Mouse (Mus musculus): ENCODE data around the gene Os9. TPM values are rescaled to one million over a fixed set of nuclear protein-coding genes. Genes with fewer than 3 reads are reported as not detected.

Os9 gene
- total and polyA plus RNA-seq, 3 experiments = 42.4 to 60.4 TPM; not detected in 1

DNA sequence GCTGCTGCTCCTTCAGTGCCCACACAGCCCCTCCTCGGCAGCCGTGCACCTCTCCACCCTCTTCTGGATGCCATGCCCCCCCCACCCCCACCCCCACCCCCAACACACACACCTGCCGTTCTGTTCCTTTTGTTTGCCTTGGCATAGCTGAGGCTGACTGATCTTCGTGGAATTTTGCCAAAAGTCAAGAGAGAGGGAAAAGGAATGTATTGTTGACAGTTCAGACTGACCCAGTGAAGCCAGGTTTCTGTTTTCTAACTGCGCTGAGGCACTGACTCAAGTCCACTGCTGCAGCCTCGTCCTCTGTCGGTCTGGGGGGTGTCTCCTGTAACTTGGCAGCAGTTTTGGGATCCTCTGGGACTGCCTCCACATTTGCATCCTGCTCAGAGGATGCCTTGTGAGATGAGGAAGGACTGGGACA, 26.5 kb downstream of the Os9 start:
- no peak overlapping the region for H3K4me3 ChIP-seq (ENCODE audit: control insufficient read depth in 1 of 2, insufficient read depth in 1 of 2, low read depth in 2 of 2, low read length in 2 of 2)
- no peak overlapping the region for H3K27ac ChIP-seq (ENCODE audit: control insufficient read depth, low read depth, low read length)
- H3K79me2 ChIP-seq (ENCODE audit: control insufficient read depth, insufficient read depth, low read length, poor library complexity) = no peaks in the 10 kb centered on the region
- no peak for DNase-seq (ENCODE audit: low read depth, low spot score)
- no peak overlapping the region for H3K9ac ChIP-seq (ENCODE audit: control insufficient read depth, low read depth, low read length, poor library complexity, severe bottlenecking)
- H3K9me3 ChIP-seq (replicated peaks; ENCODE audit: insufficient read depth, low read length) = no peaks in the 10 kb centered on the region
- H3K27me3 ChIP-seq (ENCODE audit: control insufficient read depth in 1 of 2, insufficient read depth in 2 of 2, low read length in 2 of 2) = no peaks in the 10 kb centered on the region
- no peaks in the 10 kb centered on the region for H3K36me3 ChIP-seq (ENCODE audit: control insufficient read depth in 1 of 2, insufficient read depth in 2 of 2, low read length in 2 of 2)
- no peaks in the 10 kb centered on the region for H3K4me1 ChIP-seq (ENCODE audit: control insufficient read depth in 1 of 2, insufficient read depth in 2 of 2, low read length in 2 of 2)
- TF ChIP-seq MAX (IDR thresholded peaks at IDR 0.05; ENCODE audit: low read length) (no peak), SMC3 (IDR thresholded peaks at IDR 0.05; ENCODE audit: low read depth, low read length) (no peak), ZNF384 (IDR thresholded peaks at IDR 0.05; ENCODE audit: low read depth, low read length) (no peak), NELFE (IDR thresholded peaks at IDR 0.05; ENCODE audit: low read depth, low read length) (no peak)

- H3K4me1 ChIP-seq (ENCODE audit: control insufficient read depth in 1 of 2, insufficient read depth in 2 of 2, low read length in 2 of 2) = no peaks in the 10 kb centered on the region
- H3K27ac ChIP-seq (ENCODE audit: control insufficient read depth, low read depth, low read length) = no peak overlapping the region
- H3K9ac ChIP-seq (ENCODE audit: control insufficient read depth, low read depth, low read length, poor library complexity, severe bottlenecking) = no peak overlapping the region
- H3K36me3 ChIP-seq (ENCODE audit: control insufficient read depth in 1 of 2, insufficient read depth in 2 of 2, low read length in 2 of 2) = peaks cover 0 to 3% of the 10 kb centered on the region in 2 experiments; a peak in 1 of 4 replicates
- DNase-seq (ENCODE audit: low read depth, low spot score) = no peak
- H3K4me3 ChIP-seq (ENCODE audit: control insufficient read depth in 1 of 2, insufficient read depth in 1 of 2, low read depth in 2 of 2, low read length in 2 of 2) = no peak overlapping the region
- H3K79me2 ChIP-seq (ENCODE audit: control insufficient read depth, insufficient read depth, low read length, poor library complexity) = no peaks in the 10 kb centered on the region
- H3K27me3 ChIP-seq (ENCODE audit: control insufficient read depth in 1 of 2, insufficient read depth in 2 of 2, low read length in 2 of 2) = no peaks in the 10 kb centered on the region
- TF ChIP-seq ZC3H11A (IDR thresholded peaks at IDR 0.05; ENCODE audit: low read depth, low read length) (no peak), USF2 (IDR thresholded peaks at IDR 0.05; ENCODE audit: borderline replicate concordance in 1 of 2, insufficient read depth in 1 of 2, low read depth in 1 of 2, low read length in 2 of 2) (no peak), MAX (IDR thresholded peaks at IDR 0.05; ENCODE audit: low read length) (no peak), ZMIZ1 (IDR thresholded peaks at IDR 0.05; ENCODE audit: low read depth, low read length) (no peak), ETS1 (IDR thresholded peaks at IDR 0.05; ENCODE audit: low read depth, low read length) (no peak), UBTF (IDR thresholded peaks at IDR 0.05; ENCODE audit: borderline replicate concordance, insufficient read depth, low read depth, low read length) (no peak), ZNF384 (IDR thresholded peaks at IDR 0.05; ENCODE audit: low read depth, low read length) (no peak), MYB (IDR thresholded peaks at IDR 0.05; ENCODE audit: low read depth, low read length) (no peak), TCF12 (IDR thresholded peaks at IDR 0.05; ENCODE audit: low read depth, low read length) (no peak), MXI1 (IDR thresholded peaks at IDR 0.05; ENCODE audit: low read depth, low read length) (no peak), EP300 (IDR thresholded peaks at IDR 0.05; ENCODE audit: low read depth in 1 of 2, low read length in 2 of 2) (no peak), ELF1 (IDR thresholded peaks at IDR 0.05; ENCODE audit: low read depth, low read length) (no peak), MAZ (IDR thresholded peaks at IDR 0.05; ENCODE audit: low read depth, low read length) (no peak), ZKSCAN1 (IDR thresholded peaks at IDR 0.05; ENCODE audit: low read depth, low read length) (no peak), POLR2AphosphoS2 (IDR thresholded peaks at IDR 0.05; ENCODE audit: low read length) (no peak)
- no peaks in the 10 kb centered on the region for H3K9me3 ChIP-seq (replicated peaks; ENCODE audit: insufficient read depth, low read length)
These were observed 28.2 kb downstream of the Os9 start for GRCm38 (mm10) chr10:127092742-127093141.

All from MEL (cell line).